Mouse (Mus musculus): ENCODE data around the gene Cd2bp2.

GRCm38 (mm10) chr7:127196484-127196883, 634 bp upstream of the Cd2bp2 start:
- TF ChIP-seq CTCF (IDR thresholded peaks at IDR 0.05; ENCODE audit: low read depth) (no peak), EP300 (IDR thresholded peaks at IDR 0.05; ENCODE audit: low read depth) (no peak)
